Mouse (Mus musculus): Measurements from ENCODE around the gene Fam160a1.

DNA sequence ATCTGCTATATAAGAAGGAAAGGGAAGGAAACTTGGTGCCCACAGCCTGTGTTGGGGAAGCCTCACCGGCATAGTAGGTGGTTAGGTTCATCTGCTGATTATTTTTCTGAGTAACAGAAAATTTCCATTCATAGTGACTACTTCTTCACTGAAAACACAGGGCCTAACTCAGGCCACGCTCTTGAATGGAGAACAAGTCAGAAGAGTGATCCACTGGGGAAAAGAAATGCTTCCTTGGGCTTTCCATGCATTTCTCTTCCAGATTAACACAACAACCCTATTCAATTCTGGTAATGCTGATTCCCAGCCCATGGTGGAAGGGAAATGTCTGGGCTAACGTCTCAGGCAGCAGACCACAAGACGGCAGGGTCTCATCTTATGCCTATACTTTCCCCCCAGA, 118.6 kb downstream of the Fam160a1 start:
- TF ChIP-seq CTCF (conservative IDR thresholded peaks at IDR 0.05; ENCODE audit: low read length) (no peak), POU5F1 (IDR thresholded peaks at IDR 0.05; ENCODE audit: borderline replicate concordance, low read length) (no peak)
